Mouse (Mus musculus) olfactory bulb, adult 2 months (tissue): ENCODE data around the gene Cdkn1b. TPM values are rescaled to one million over a fixed set of nuclear protein-coding genes. Genes with fewer than 3 reads are reported as not detected.

ENCODE experiments used
- H3K27ac ChIP-seq: fragments of 200-500 bp; 2 replicates; pipeline ENCODE4 v1.5.1; 2012; ENCODE audit warnings: low read depth, low read length; ENCODE audit not compliant: insufficient read depth
- H3K4me1 ChIP-seq: fragments of 200-500 bp; 2 replicates; pipeline ENCODE4 v1.6.1; 2012; ENCODE audit warnings: low read length; ENCODE audit not compliant: control insufficient read depth, insufficient read depth
- H3K4me3 ChIP-seq: fragments of 200-500 bp; 2 replicates; pipeline ENCODE4 v1.5.1; 2012; ENCODE audit warnings: mild to moderate bottlenecking, low read depth, low read length, moderate library complexity; ENCODE audit not compliant: insufficient read depth
- CTCF ChIP-seq: fragments of 200-500 bp; IDR thresholded peaks from 2 replicates; pipeline ENCODE4 v1.5.1; 2012; ENCODE audit warnings: low read depth, mild to moderate bottlenecking, low read length, moderate library complexity; ENCODE audit not compliant: insufficient read depth
- POLR2A ChIP-seq: fragments of 200-500 bp; IDR thresholded peaks from 2 replicates; pipeline ENCODE4 v1.6.1; 2012; ENCODE audit warnings: mild to moderate bottlenecking, low read depth, low read length, moderate library complexity; ENCODE audit not compliant: insufficient read depth
- WGBS: fragments of 180-500 bp; shearing (Covaris S2); methylation state at CpG from one replicate; pipeline ENCODE4 v1.1.7; 2018; 5-methylcytosine and 5-hydroxymethylcytosine counted together
- polyA plus RNA-seq: library from polyadenylated mRNA; stranded (reverse); fragments of >200 nt; gene quantifications from 2 replicates; pipeline ENCODE4 v1.2.4, GENCODE M21; 2012; ENCODE audit warnings: low replicate concordance; ENCODE audit not compliant: missing spikeins, insufficient read depth, insufficient read length

Gene Cdkn1b
- polyA plus RNA-seq, 1 experiment: 69.9 TPM

GRCm38 (mm10) chr6:134918769-134919168, 1.4 kb upstream of the Cdkn1b start:
- H3K4me3 ChIP-seq: no peak overlapping the region
- 89% methylated on average over 10 of the region's 10 CpGs for WGBS

GRCm38 (mm10) chr6:134919511-134920189, 551 bp upstream of the Cdkn1b start:
- H3K4me3 ChIP-seq: peak overlapping the region; percentile 75
- 7% methylated on average over 37 of the region's 37 CpGs for WGBS
- H3K4me1 ChIP-seq: peaks cover 7% of the 10 kb centered on the region
- H3K27ac ChIP-seq: peak overlapping the region; percentile 96
- TF ChIP-seq CTCF: no peak
- TF ChIP-seq POLR2A: no peak

More at GRCm38 (mm10) chr6:134918769-134919168, 1.4 kb upstream of the Cdkn1b start:
- Histone ChIP-seq H3K27ac (no peak overlapping the region), H3K4me1 (peaks cover 7% of the 10 kb centered on the region)
- no peak for TF ChIP-seq CTCF
- TF ChIP-seq POLR2A: no peak

- Histone ChIP-seq H3K4me3 (peak overlapping the region; percentile 75), H3K4me1 (peaks cover 7% of the 10 kb centered on the region), H3K27ac (peak overlapping the region; percentile 96)
- TF ChIP-seq POLR2A (no peak), CTCF (no peak)
- WGBS: under 1% methylated on average over 32 of the region's 32 CpGs
These were observed 953 bp downstream of the Cdkn1b start for GRCm38 (mm10) chr6:134921014-134921694.

GRCm38 (mm10) chr6:134921695-134922510, 1.7 kb downstream of the Cdkn1b start:
- WGBS: 8% methylated on average over 20 of the region's 20 CpGs
- Histone ChIP-seq H3K27ac (no peak overlapping the region), H3K4me1 (peaks cover 7% of the 10 kb centered on the region), H3K4me3 (peak overlapping the region; percentile 75)
- no peak for TF ChIP-seq CTCF
- TF ChIP-seq POLR2A: no peak

- no peak overlapping the region for H3K4me3 ChIP-seq
- TF ChIP-seq CTCF (no peak), POLR2A (no peak)
- H3K27ac ChIP-seq: no peak overlapping the region
- 33% methylated on average over 9 of the region's 9 CpGs for WGBS
- peaks cover 13% of the 10 kb centered on the region for H3K4me1 ChIP-seq
These were observed 2.5 kb downstream of the Cdkn1b start for GRCm38 (mm10) chr6:134922511-134923195.

- Histone ChIP-seq H3K4me1 (peaks cover 13% of the 10 kb centered on the region), H3K4me3 (no peak overlapping the region), H3K27ac (no peak overlapping the region)
- WGBS: 56% methylated on average over 4 of the region's 4 CpGs
- TF ChIP-seq CTCF (no peak), POLR2A (no peak)
These were observed 3.5 kb downstream of the Cdkn1b start for GRCm38 (mm10) chr6:134923670-134924069.

- 62% methylated on average over 3 of the region's 3 CpGs for WGBS
- no peak overlapping the region for H3K4me3 ChIP-seq
- H3K27ac ChIP-seq: no peak overlapping the region
- peaks cover 15% of the 10 kb centered on the region for H3K4me1 ChIP-seq
- no peak for TF ChIP-seq CTCF
- no peak for TF ChIP-seq POLR2A
These were observed 4.1 kb downstream of the Cdkn1b start for GRCm38 (mm10) chr6:134924262-134924661.

GRCm38 (mm10) chr6:134925673-134926337, 5.6 kb downstream of the Cdkn1b start:
- 60% methylated on average over 4 of the region's 4 CpGs for WGBS
- Histone ChIP-seq H3K27ac (no peak overlapping the region), H3K4me3 (no peak overlapping the region), H3K4me1 (peaks cover 11% of the 10 kb centered on the region)
- TF ChIP-seq CTCF (no peak), POLR2A (no peak)
